Mouse (Mus musculus) intestine, postnatal 0 days (tissue): ENCODE measurements around the gene Olfr1279. TPM values are rescaled to one million over a fixed set of nuclear protein-coding genes. Genes with fewer than 3 reads are reported as not detected.
"Not testable (repeated sequence)": the region's sequence is repeated elsewhere in the genome, so short reads cannot be mapped to it uniquely, and the experiment has no call there.

Experiments used
- ATAC-seq: fragments of 200-750 bp; cut with Nextera tagmentation; 2 replicates; pipeline ENCODE4 v1.8.0; 2017; ENCODE audit warnings: mild to moderate bottlenecking, moderate TSS enrichment, moderate library complexity
- H3K27ac ChIP-seq: fragments of 300-500 bp; sonication (generic); 2 replicates; pipeline ENCODE4 v1.5.1; 2014; ENCODE audit warnings: mild to moderate bottlenecking, low read depth, low read length, moderate library complexity
- H3K27me3 ChIP-seq: fragments of 300-500 bp; sonication (generic); replicated peaks from 2 replicates; pipeline ENCODE4 v1.6.1; 2014; ENCODE audit warnings: low read length, mixed read lengths; ENCODE audit not compliant: control insufficient read depth, insufficient read depth
- H3K36me3 ChIP-seq: fragments of 300-500 bp; sonication (generic); 2 replicates; pipeline ENCODE4 v1.6.1; 2014; ENCODE audit warnings: mild to moderate bottlenecking, moderate library complexity; ENCODE audit not compliant: control insufficient read depth, insufficient read depth
- H3K4me1 ChIP-seq: fragments of 300-500 bp; sonication (generic); replicated peaks from 2 replicates; pipeline ENCODE4 v1.6.1; 2014; ENCODE audit warnings: antibody characterized with exemption, low read length, mixed read lengths; ENCODE audit not compliant: control insufficient read depth, insufficient read depth
- H3K4me2 ChIP-seq: fragments of 300-500 bp; sonication (generic); replicated peaks from 2 replicates; pipeline ENCODE4 v1.6.1; 2014; ENCODE audit warnings: low read depth, mild to moderate bottlenecking, moderate library complexity
- H3K4me3 ChIP-seq: fragments of 300-500 bp; sonication (generic); 2 replicates; pipeline ENCODE4 v1.5.1; 2014; ENCODE audit warnings: low read depth, low read length
- H3K9ac ChIP-seq: fragments of 300-500 bp; sonication (generic); 2 replicates; pipeline ENCODE4 v1.6.1; 2014; ENCODE audit warnings: mild to moderate bottlenecking, low read depth, low read length
- H3K9me3 ChIP-seq: fragments of 300-500 bp; sonication (generic); 2 replicates; pipeline ENCODE4 v1.6.1; 2016; ENCODE audit warnings: mixed run types; ENCODE audit not compliant: control insufficient read depth
- CTCF ChIP-seq: sonication (generic); IDR thresholded peaks from 2 replicates; pipeline ENCODE4 v1.5.1; 2016; ENCODE audit warnings: low read depth, mild to moderate bottlenecking, control low read depth, antibody characterized with exemption, moderate library complexity
- WGBS: fragments of 180-500 bp; shearing (Covaris S2); extraction: QIAGEN DNeasy Blood & Tissue Kit; methylation state at CpG from one replicate; pipeline ENCODE4 v1.1.7; 2014; 5-methylcytosine and 5-hydroxymethylcytosine counted together
- polyA plus RNA-seq: library from polyadenylated mRNA; unstranded; fragments of >200 nt; fragmentation: Nextera tagmentation; extraction: Ambion mirVana; gene quantifications from 2 replicates; pipeline ENCODE4 v1.2.1, GENCODE M21; 2015

The Olfr1279 gene
- polyA plus RNA-seq: not detected in 2 replicates

- Histone ChIP-seq H3K27me3 (no peaks in the 10 kb centered on the region), H3K4me3 (no peak within 1 kb of the TSS), H3K4me2 (no peak within 1 kb of the TSS), H3K9me3 (no peaks in the 10 kb centered on the region), H3K9ac (no peak within 1 kb of the TSS), H3K27ac (no peak within 1 kb of the TSS), H3K36me3 (no peaks in the 10 kb centered on the region), H3K4me1 (no peaks in the 10 kb centered on the region)
- ATAC-seq: no peak
- no peak for TF ChIP-seq CTCF
These were observed at the start of gene Olfr1279 for GRCm38 (mm10) chr2:111300374-111300773. Gene Olfr1279, plus strand, starts transcription at chr2:111300635.

- no peaks in the 10 kb centered on the region for H3K36me3 ChIP-seq
- no peak for TF ChIP-seq CTCF
- H3K9ac ChIP-seq: no peak within 1 kb of the TSS
- no peaks in the 10 kb centered on the region for H3K27me3 ChIP-seq
- no peak within 1 kb of the TSS for H3K4me2 ChIP-seq
- no peaks in the 10 kb centered on the region for H3K4me1 ChIP-seq
- no peak within 1 kb of the TSS for H3K4me3 ChIP-seq
- H3K27ac ChIP-seq: no peak within 1 kb of the TSS
- no peak for ATAC-seq
- no peaks in the 10 kb centered on the region for H3K9me3 ChIP-seq
These were observed 46.2 kb upstream of the Olfr1279 start, which contains the start of gene Olfr1276 for GRCm38 (mm10) chr2:111254216-111254615. Gene Olfr1276, plus strand, starts transcription at chr2:111254516.

GRCm38 (mm10) chr2:111274006-111274405 is 26.4 kb upstream of the Olfr1279 start, which contains the start of gene Olfr1277:
Gene Olfr1277, minus strand, starts transcription at chr2:111274106.
- Histone ChIP-seq H3K27me3 (no peaks in the 10 kb centered on the region), H3K4me2 (no peak within 1 kb of the TSS), H3K9me3 (no peaks in the 10 kb centered on the region), H3K27ac (no peak within 1 kb of the TSS), H3K4me3 (no peak within 1 kb of the TSS), H3K36me3 (no peaks in the 10 kb centered on the region), H3K4me1 (no peaks in the 10 kb centered on the region), H3K9ac (no peak within 1 kb of the TSS)
- no peak for TF ChIP-seq CTCF
- no peak for ATAC-seq
- 75% methylated on average over 2 of the region's 2 CpGs for WGBS

GRCm38 (mm10) chr2:111289836-111290235 is 10.6 kb upstream of the Olfr1279 start, which contains the start of gene Olfr1278:
Gene Olfr1278, plus strand, starts transcription at chr2:111290136.
- Histone ChIP-seq H3K4me1 (no peaks in the 10 kb centered on the region), H3K27ac (no peak within 1 kb of the TSS), H3K36me3 (no peaks in the 10 kb centered on the region), H3K4me2 (no peak within 1 kb of the TSS), H3K27me3 (no peaks in the 10 kb centered on the region), H3K9ac (no peak within 1 kb of the TSS), H3K4me3 (no peak within 1 kb of the TSS), H3K9me3 (no peaks in the 10 kb centered on the region)
- TF ChIP-seq CTCF: no peak
- no peak for ATAC-seq

- Histone ChIP-seq H3K9ac (no peak overlapping the region), H3K36me3 (no peaks in the 10 kb centered on the region), H3K4me2 (no peak overlapping the region), H3K4me3 (no peak overlapping the region), H3K9me3 (no peaks in the 10 kb centered on the region), H3K27me3 (no peaks in the 10 kb centered on the region), H3K4me1 (no peaks in the 10 kb centered on the region), H3K27ac (no peak overlapping the region)
- ATAC-seq: no peak
- no peak for TF ChIP-seq CTCF
These were observed 1.9 kb upstream of the Olfr1279 start for GRCm38 (mm10) chr2:111298541-111298940.

GRCm38 (mm10) chr2:111313717-111314116 is 13.3 kb downstream of the Olfr1279 start, which contains the start of gene Olfr1280:
Gene Olfr1280, plus strand, starts transcription at chr2:111314017.
- Histone ChIP-seq H3K36me3 (no peaks in the 10 kb centered on the region), H3K27me3 (no peaks in the 10 kb centered on the region), H3K4me2 (no peak within 1 kb of the TSS), H3K4me1 (no peaks in the 10 kb centered on the region), H3K4me3 (no peak within 1 kb of the TSS), H3K9me3 (no peaks in the 10 kb centered on the region), H3K27ac (no peak within 1 kb of the TSS), H3K9ac (no peak within 1 kb of the TSS)
- no peak for TF ChIP-seq CTCF
- no peak for ATAC-seq

GRCm38 (mm10) chr2:111326220-111326619 is 25.8 kb downstream of the Olfr1279 start, which contains the start of gene Olfr1281:
Gene Olfr1281, plus strand, starts transcription at chr2:111326520.
- no peak within 1 kb of the TSS for H3K27ac ChIP-seq
- ATAC-seq: no peak
- H3K36me3 ChIP-seq: no peaks in the 10 kb centered on the region
- H3K4me2 ChIP-seq: no peak within 1 kb of the TSS
- H3K27me3 ChIP-seq: no peaks in the 10 kb centered on the region
- no peaks in the 10 kb centered on the region for H3K4me1 ChIP-seq
- no peak for TF ChIP-seq CTCF
- no peak within 1 kb of the TSS for H3K4me3 ChIP-seq
- H3K9ac ChIP-seq: no peak within 1 kb of the TSS
- H3K9me3 ChIP-seq: no peaks in the 10 kb centered on the region
- WGBS: 71% methylated on average over 2 of the region's 2 CpGs

GRCm38 (mm10) chr2:111333721-111334120 is 33.3 kb downstream of the Olfr1279 start:
- not testable (repeated sequence) for H3K4me1 ChIP-seq, H3K36me3 ChIP-seq, ATAC-seq, H3K4me3 ChIP-seq, H3K4me2 ChIP-seq, H3K9me3 ChIP-seq, H3K9ac ChIP-seq, H3K27me3 ChIP-seq, H3K27ac ChIP-seq
- 87% methylated on average over 5 of the region's 5 CpGs for WGBS
